Mouse (Mus musculus): ENCODE data around the gene Gm47996. TPM values are rescaled to one million over a fixed set of nuclear protein-coding genes. Genes with fewer than 3 reads are reported as not detected.

Gene Gm47996
- total and polyA plus RNA-seq, 2 experiments: not detected

GRCm38 (mm10) chr1:151243332-151243731, 33.4 kb downstream of the Gm47996 start:
- no peaks in the 10 kb centered on the region for H3K27me3 ChIP-seq (ENCODE audit: control insufficient read depth, insufficient read depth, low read length)
- peak; percentile 84 for DNase-seq (ENCODE audit: extremely low read depth, low read depth, low spot score)
- TF ChIP-seq CTCF (IDR thresholded peaks at IDR 0.05; ENCODE audit: low read depth, low read length) (no peak), POLR2A (IDR thresholded peaks at IDR 0.05; ENCODE audit: extremely low read depth, insufficient read depth, low read length) (no peak)
- no peaks in the 10 kb centered on the region for H3K79me2 ChIP-seq (ENCODE audit: control insufficient read depth, insufficient read depth, low read length)
- WGBS: 58% methylated on average over 4 of the region's 4 CpGs
- no peaks in the 10 kb centered on the region for H3K36me3 ChIP-seq (ENCODE audit: control insufficient read depth, insufficient read depth, low read length)
- no peaks in the 10 kb centered on the region; the same call in none of the 2 replicates for H3K4me1 ChIP-seq (ENCODE audit: control insufficient read depth, insufficient read depth, low read length)
- no peak overlapping the region for H3K27ac ChIP-seq (replicated peaks; ENCODE audit: insufficient read depth, low read depth, low read length)
- H3K9ac ChIP-seq (ENCODE audit: low read depth, low read length): no peak overlapping the region
- H3K4me3 ChIP-seq (ENCODE audit: insufficient read depth, low read depth, low read length): no peak overlapping the region

GRCm38 (mm10) chr1:151244013-151244412, 34.1 kb downstream of the Gm47996 start:
- DNase-seq (ENCODE audit: extremely low read depth, low read depth, low spot score): peak; percentile 70
- TF ChIP-seq POLR2A (IDR thresholded peaks at IDR 0.05; ENCODE audit: extremely low read depth, insufficient read depth, low read length) (no peak), CTCF (IDR thresholded peaks at IDR 0.05; ENCODE audit: low read depth, low read length) (no peak)
- no peaks in the 10 kb centered on the region for H3K79me2 ChIP-seq (ENCODE audit: control insufficient read depth, insufficient read depth, low read length)
- WGBS: 34% methylated on average over 5 of the region's 5 CpGs
- no peaks in the 10 kb centered on the region for H3K27me3 ChIP-seq (ENCODE audit: control insufficient read depth, insufficient read depth, low read length)
- H3K9ac ChIP-seq (ENCODE audit: low read depth, low read length): no peak overlapping the region
- H3K27ac ChIP-seq (replicated peaks; ENCODE audit: insufficient read depth, low read depth, low read length): no peak overlapping the region
- H3K36me3 ChIP-seq (ENCODE audit: control insufficient read depth, insufficient read depth, low read length): no peaks in the 10 kb centered on the region
- H3K4me3 ChIP-seq (ENCODE audit: insufficient read depth, low read depth, low read length): no peak overlapping the region
- no peaks in the 10 kb centered on the region; the same call in none of the 2 replicates for H3K4me1 ChIP-seq (ENCODE audit: control insufficient read depth, insufficient read depth, low read length)

GRCm38 (mm10) chr1:151244761-151245160, 34.8 kb downstream of the Gm47996 start:
- H3K27ac ChIP-seq (replicated peaks; ENCODE audit: insufficient read depth, low read depth, low read length): no peak overlapping the region
- H3K4me1 ChIP-seq (ENCODE audit: control insufficient read depth, insufficient read depth, low read length): no peaks in the 10 kb centered on the region; the same call in none of the 2 replicates
- WGBS: 98% methylated on average over 4 of the region's 4 CpGs
- H3K36me3 ChIP-seq (ENCODE audit: control insufficient read depth, insufficient read depth, low read length): no peaks in the 10 kb centered on the region
- no peak overlapping the region for H3K9ac ChIP-seq (ENCODE audit: low read depth, low read length)
- DNase-seq (ENCODE audit: extremely low read depth, low read depth, low spot score): no peak
- TF ChIP-seq POLR2A (IDR thresholded peaks at IDR 0.05; ENCODE audit: extremely low read depth, insufficient read depth, low read length) (no peak), CTCF (IDR thresholded peaks at IDR 0.05; ENCODE audit: low read depth, low read length) (no peak)
- H3K4me3 ChIP-seq (ENCODE audit: insufficient read depth, low read depth, low read length): no peak overlapping the region
- H3K79me2 ChIP-seq (ENCODE audit: control insufficient read depth, insufficient read depth, low read length): no peaks in the 10 kb centered on the region
- H3K27me3 ChIP-seq (ENCODE audit: control insufficient read depth, insufficient read depth, low read length): no peaks in the 10 kb centered on the region

DNA sequence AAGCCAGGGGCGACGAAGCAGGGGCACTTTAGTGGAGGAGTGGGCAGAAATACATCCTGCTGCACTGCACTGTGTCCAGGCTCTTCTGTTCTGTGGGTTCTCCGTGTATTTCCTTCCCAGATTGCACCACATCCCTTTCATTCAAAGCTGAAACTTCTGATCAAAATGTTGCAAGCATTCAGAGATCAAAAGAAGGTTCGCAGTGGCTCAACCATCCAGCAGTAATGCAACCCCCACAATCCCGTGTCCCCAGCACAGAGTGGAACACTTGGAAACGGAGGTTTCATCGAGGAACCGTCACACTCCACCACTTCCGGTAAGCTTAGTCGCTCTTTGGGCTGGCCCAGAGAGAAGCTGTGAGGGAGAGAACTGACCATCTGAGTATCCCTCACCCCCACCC, 35.2 kb downstream of the Gm47996 start:
- H3K79me2 ChIP-seq (ENCODE audit: control insufficient read depth, insufficient read depth, low read length): no peaks in the 10 kb centered on the region
- WGBS: 76% methylated on average over 10 of the region's 10 CpGs
- TF ChIP-seq POLR2A (IDR thresholded peaks at IDR 0.05; ENCODE audit: extremely low read depth, insufficient read depth, low read length) (no peak), CTCF (IDR thresholded peaks at IDR 0.05; ENCODE audit: low read depth, low read length) (no peak)
- H3K9ac ChIP-seq (ENCODE audit: low read depth, low read length): no peak overlapping the region
- no peak overlapping the region for H3K4me3 ChIP-seq (ENCODE audit: insufficient read depth, low read depth, low read length)
- peak; percentile 31 for DNase-seq (ENCODE audit: extremely low read depth, low read depth, low spot score)
- no peak overlapping the region for H3K27ac ChIP-seq (replicated peaks; ENCODE audit: insufficient read depth, low read depth, low read length)
- H3K27me3 ChIP-seq (ENCODE audit: control insufficient read depth, insufficient read depth, low read length): no peaks in the 10 kb centered on the region
- no peaks in the 10 kb centered on the region for H3K36me3 ChIP-seq (ENCODE audit: control insufficient read depth, insufficient read depth, low read length)
- no peaks in the 10 kb centered on the region; the same call in none of the 2 replicates for H3K4me1 ChIP-seq (ENCODE audit: control insufficient read depth, insufficient read depth, low read length)

- Histone ChIP-seq H3K9ac (ENCODE audit: low read depth, low read length) (no peak overlapping the region), H3K27ac (replicated peaks; ENCODE audit: insufficient read depth, low read depth, low read length) (no peak overlapping the region), H3K27me3 (ENCODE audit: control insufficient read depth, insufficient read depth, low read length) (no peaks in the 10 kb centered on the region), H3K4me3 (ENCODE audit: insufficient read depth, low read depth, low read length) (no peak overlapping the region), H3K4me1 (ENCODE audit: control insufficient read depth, insufficient read depth, low read length) (no peaks in the 10 kb centered on the region; the same call in none of the 2 replicates), H3K36me3 (ENCODE audit: control insufficient read depth, insufficient read depth, low read length) (no peaks in the 10 kb centered on the region), H3K79me2 (ENCODE audit: control insufficient read depth, insufficient read depth, low read length) (no peaks in the 10 kb centered on the region)
- 50% methylated on average over 2 of the region's 2 CpGs for WGBS
- TF ChIP-seq CTCF (IDR thresholded peaks at IDR 0.05; ENCODE audit: low read depth, low read length): no peak
- TF ChIP-seq POLR2A (IDR thresholded peaks at IDR 0.05; ENCODE audit: extremely low read depth, insufficient read depth, low read length): no peak
- no peak for DNase-seq (ENCODE audit: extremely low read depth, low read depth, low spot score)
These were observed 35.9 kb downstream of the Gm47996 start for GRCm38 (mm10) chr1:151245846-151246245.

DNA sequence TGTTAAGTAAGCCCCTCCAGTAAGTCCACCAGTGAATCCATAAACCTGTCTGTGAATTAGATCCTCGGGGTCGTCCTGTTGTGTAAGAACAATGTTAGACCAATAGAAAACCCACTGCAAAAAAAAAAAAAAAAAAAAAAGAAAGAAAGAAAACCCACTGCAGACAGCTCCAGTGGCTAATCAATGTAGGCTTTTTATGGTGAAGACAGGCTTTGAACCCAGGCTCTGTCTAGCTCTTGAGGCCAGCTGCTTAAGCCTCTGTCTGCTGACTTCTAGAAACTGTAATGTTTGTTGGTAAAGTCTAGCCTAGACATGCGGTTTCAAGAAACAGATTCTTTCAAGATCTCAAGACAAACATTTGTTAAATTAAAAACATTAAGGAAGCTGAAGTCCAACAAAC, 40.2 kb downstream of the Gm47996 start:
- TF ChIP-seq POLR2A (IDR thresholded peaks at IDR 0.05; ENCODE audit: extremely low read depth, insufficient read depth, low read length) (no peak), CTCF (IDR thresholded peaks at IDR 0.05; ENCODE audit: low read depth, low read length) (no peak)
- H3K4me3 ChIP-seq (ENCODE audit: insufficient read depth, low read depth, low read length): peak overlapping the region; percentile 37
- no peak overlapping the region for H3K27ac ChIP-seq (replicated peaks; ENCODE audit: insufficient read depth, low read depth, low read length)
- 94% methylated on average over 3 of the region's 3 CpGs for WGBS
- H3K4me1 ChIP-seq (ENCODE audit: control insufficient read depth, insufficient read depth, low read length): no peaks in the 10 kb centered on the region
- H3K36me3 ChIP-seq (ENCODE audit: control insufficient read depth, insufficient read depth, low read length): no peaks in the 10 kb centered on the region
- no peaks in the 10 kb centered on the region for H3K79me2 ChIP-seq (ENCODE audit: control insufficient read depth, insufficient read depth, low read length)
- H3K27me3 ChIP-seq (ENCODE audit: control insufficient read depth, insufficient read depth, low read length): no peaks in the 10 kb centered on the region
- no peak overlapping the region for H3K9ac ChIP-seq (ENCODE audit: low read depth, low read length)
- DNase-seq (ENCODE audit: extremely low read depth, low read depth, low spot score): no peak

Data from liver, adult 2 months (tissue).